Mouse (Mus musculus): Measurements from ENCODE around the gene Plppr3. TPM values are rescaled to one million over a fixed set of nuclear protein-coding genes. Genes with fewer than 3 reads are reported as not detected.

Gene Plppr3
- total RNA-seq, 2 experiments from 2014 or later, result 2.5 to 2.9 TPM

GRCm38 (mm10) chr10:79852107-79852789, 22.2 kb downstream of the Plppr3 start:
- peak; percentile 64 for DNase-seq

- no peak for DNase-seq
Measured at GRCm38 (mm10) chr10:79851653-79852052, 22.8 kb downstream of the Plppr3 start.

DNA sequence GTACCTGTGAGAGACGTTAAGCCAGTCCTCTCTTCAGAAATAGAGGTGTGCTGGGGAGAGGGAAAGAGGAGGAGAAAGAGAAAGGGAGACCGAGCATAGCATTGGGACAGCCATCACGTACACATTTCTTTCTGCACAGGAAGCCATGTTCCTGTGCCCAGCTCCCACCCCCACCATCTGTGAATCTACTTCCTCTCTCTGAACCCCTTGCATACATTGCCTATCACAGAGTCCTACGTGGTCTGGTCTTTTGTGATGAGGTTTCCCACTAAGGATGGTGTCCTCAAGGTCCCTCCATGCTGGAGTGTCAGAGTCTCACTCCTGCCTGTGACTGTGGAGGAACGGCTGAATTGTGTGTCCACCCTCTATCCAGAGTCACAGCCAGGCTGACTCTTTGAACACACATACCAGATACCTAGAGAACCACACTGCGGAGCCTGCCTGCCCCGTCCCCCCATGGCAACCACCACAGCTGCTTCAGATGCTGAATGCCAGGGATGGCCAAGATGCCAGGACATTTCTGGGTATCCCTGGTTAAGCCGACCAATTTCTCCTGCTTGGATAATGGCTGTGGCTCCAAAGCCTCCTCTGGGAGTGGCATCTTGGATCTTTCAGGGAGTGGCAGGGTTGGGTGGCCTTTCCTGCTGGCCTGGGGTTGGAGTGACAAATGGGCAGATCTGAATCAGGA, 24.3 kb downstream of the Plppr3 start:
- DNase-seq, result no peak

- DNase-seq, result no peak
Measured at GRCm38 (mm10) chr10:79846553-79846952, 27.9 kb downstream of the Plppr3 start.

DNA sequence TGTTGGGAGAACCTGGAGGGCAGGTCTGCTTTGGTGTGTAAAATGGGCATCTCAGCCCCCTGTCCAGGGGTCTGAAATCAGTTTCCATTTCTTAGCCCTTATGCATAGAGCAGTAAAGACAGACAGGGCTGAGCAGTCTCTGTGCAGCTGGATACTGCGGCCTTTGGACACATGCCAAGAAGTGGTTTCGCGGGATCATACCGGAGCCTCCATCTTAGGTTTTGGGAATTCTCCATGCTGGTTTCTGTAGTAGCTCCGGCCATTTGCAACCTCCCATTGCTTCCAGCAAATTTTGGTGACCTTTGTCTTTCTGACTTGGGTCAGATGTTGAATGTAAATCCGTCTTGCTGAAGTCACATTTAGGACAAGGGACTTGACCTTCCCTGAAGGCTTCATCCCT, 31.0 kb downstream of the Plppr3 start:
- no peak for DNase-seq

DNA sequence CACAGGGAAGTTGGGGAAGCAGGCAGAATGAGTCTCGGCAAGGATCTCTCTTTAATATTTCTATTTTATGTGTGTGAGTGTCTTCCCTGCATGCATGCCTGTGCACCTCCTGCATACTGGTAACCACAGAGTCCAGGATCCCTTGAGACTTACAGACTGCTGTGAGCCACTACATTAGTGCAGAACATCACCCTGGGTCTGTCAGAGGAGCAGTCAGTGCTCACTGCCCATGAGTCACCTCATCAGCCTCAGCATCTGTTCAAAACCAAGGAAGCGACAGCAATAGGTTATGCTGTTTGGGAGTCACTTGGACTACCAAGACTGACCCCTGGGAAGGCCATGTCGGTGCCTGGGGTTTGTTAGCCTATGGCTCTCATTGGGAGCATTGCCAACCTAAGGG, 32.1 kb downstream of the Plppr3 start:
- no peak for DNase-seq

- DNase-seq, result peak; percentile 73
Measured at GRCm38 (mm10) chr10:79840644-79841551, 33.5 kb downstream of the Plppr3 start.

- no peak for DNase-seq
Measured at GRCm38 (mm10) chr10:79840091-79840490, 34.3 kb downstream of the Plppr3 start.

- DNase-seq, result no peak
Measured at GRCm38 (mm10) chr10:79838151-79838550, 36.3 kb downstream of the Plppr3 start.

- DNase-seq, result no peak
Measured at GRCm38 (mm10) chr10:79836918-79837317, 37.5 kb downstream of the Plppr3 start.

DNA sequence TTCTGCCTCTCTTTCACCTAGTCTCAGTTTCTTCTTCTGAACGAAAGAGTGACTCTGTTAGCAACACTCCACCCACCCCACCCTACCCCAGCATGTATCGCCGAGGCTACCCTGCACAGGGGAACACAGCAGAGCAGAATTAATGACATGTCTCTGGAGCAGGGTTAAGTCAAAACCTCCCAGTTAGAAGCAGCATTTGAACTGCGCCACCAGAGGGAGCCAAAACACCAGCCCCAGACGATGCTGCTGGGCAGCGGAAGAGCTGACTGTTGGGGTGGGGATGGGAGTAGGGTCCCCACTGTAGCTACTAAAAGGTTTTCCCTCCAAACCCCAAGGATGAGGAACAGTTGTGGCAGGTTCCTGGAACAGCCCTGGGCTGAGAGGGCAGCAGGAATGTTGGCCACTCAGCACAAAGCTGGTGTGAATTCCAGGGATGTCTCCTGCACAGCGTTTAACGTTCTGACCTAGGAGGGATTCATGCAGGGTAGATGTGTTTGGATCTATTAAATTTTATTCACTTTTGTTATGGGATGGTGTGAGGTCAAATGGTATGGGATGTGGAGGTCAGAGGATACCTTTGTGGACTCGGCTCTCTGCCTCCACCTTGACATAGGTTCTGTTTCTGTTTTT, 39.5 kb downstream of the Plppr3 start:
- DNase-seq, result peak; percentile 87

- DNase-seq, result no peak
Measured at GRCm38 (mm10) chr10:79832786-79833181, 41.6 kb downstream of the Plppr3 start.

DNA sequence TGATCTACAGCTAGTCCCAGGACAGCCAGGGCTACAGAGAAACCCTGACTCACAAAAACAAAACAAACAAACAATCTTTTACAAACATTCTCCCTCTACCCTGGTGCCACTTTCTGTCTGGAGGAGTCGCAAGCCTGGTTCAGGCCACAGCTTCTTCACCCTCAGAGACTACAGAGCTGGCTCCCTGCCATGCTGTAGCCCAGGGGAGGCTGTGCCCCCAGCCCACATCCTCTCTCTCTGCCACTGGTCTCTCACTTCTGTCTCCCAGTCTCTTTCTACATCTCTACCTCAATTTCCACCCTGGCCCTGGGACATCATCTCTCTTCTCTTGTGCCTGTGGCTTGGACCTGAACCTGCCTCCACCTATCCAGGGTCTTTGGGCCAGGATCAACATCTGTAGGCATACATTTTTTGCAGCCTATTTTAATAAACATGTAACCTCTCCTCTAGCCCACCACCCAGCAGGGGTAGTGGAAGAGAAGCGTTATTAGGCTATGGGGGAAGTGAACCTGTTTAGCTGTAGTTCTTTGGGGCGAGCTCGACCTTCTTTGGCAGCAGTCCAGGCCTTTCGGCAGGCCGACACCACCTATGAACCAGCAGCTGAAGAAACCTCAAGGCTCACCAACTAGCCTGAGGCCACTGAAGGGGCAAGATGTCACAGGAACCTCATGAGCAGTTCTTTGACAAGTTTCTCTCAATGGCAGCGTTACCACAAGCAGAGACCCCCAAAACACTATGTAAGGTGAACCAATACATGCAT, 42.2 kb downstream of the Plppr3 start:
- DNase-seq, result no peak

DNA sequence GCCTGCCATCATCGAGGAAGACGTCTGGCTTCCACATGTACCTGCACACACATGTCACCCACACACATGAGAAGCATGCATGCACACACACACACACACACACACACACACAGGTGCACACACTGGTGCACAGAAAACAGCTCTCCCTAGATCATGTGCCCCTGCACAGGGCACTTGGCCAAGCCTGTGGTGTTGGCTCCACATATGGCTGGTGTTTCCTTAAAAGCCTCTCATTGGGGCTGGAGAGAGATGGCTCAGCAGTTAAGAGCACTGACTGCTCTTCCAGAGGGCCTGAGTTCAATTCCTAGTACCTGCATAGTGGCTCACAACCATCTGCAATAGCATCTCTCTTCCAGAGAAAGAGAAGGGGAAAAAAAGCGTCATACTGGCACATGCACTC, 42.9 kb downstream of the Plppr3 start:
- no peak for DNase-seq

GRCm38 (mm10) chr10:79824413-79824812, 50.0 kb downstream of the Plppr3 start:
- no peak for DNase-seq

DNA sequence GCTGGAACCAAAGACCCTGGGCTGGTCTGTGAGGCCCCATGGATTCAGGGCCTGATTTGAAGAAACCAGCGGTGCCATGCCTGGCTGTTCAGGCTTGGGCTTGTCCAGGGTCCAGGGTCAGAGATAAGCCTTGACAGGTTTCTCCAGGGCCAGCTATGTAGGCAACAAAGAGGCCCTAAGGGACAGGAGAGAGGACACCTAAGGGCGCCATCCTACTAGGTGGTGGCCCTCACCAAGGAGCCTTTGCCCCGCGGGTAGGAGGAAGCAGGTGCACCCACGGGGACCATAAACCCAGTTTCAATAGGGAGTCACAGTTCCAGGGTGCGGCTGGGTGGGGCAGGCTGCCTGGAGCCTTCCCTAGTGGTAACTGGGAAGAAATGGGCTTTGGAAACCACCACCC, 51.4 kb downstream of the Plppr3 start:
- DNase-seq, result no peak

GRCm38 (mm10) chr10:79822372-79822771, 52.1 kb downstream of the Plppr3 start:
- no peak for DNase-seq

DNA sequence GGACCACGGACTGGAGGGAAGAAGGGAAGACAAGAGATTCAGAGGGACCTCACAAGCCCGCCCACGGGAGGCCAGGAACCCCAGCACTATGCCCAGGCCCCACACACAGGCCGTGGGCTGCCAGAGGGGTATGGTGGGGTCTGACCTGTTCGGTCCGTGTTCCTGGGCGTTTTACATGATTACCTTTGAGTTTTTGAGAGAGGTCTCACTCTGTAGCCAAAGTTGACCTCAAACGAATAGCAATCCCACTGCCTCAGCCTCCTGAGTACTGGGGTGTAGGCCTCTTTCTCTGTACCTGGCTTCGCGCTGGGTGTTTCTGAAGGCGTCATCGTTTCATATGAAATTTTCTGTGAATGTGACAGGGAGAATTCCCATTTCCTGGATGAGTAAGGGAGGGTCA, 52.7 kb downstream of the Plppr3 start:
- DNase-seq, result no peak

DNA sequence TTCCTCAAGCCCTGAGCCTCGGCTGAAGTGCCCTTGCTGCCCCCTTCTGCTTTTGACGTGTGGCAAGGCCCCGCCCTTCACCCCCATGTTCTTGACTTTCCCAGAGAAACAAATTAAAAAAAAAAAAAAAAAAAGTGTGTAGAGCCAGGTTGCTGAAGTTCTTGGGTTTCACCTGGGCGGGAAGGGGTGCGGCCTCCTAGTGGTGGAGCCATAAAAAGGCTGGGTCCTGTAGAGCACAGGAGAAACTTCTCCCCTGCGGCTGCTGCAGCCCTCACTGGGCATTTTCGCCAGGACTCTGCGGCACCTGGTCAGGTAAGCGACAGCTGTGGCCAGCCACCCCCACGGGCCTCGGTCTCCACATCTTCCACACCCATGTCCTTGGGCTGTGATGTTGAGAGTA, 53.7 kb downstream of the Plppr3 start, which contains the start of gene Misp:
Gene Misp, plus strand, starts transcription at position 208 of the 400 bp plus-strand sequence.
- no peak for DNase-seq

DNA sequence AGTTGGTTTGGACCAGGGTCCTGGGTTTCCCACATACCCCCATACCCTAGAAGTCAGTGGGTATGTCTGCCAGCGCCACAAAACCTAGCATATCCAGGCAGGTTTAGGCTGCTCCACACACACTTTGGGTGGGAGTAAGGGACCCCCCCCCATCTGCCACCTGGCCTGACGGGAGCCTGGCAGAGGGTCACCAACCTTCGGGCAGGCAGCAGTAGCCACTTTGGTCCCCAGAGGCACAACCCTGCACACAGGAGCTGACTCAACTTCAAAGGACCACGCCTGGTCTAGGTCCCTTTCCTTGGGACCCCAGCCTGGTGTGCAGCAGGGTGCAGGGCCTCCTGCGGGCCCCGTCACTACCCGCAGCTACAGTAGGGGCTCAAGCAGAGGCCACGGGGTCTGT, 54.2 kb downstream of the Plppr3 start:
- DNase-seq, result no peak

DNA sequence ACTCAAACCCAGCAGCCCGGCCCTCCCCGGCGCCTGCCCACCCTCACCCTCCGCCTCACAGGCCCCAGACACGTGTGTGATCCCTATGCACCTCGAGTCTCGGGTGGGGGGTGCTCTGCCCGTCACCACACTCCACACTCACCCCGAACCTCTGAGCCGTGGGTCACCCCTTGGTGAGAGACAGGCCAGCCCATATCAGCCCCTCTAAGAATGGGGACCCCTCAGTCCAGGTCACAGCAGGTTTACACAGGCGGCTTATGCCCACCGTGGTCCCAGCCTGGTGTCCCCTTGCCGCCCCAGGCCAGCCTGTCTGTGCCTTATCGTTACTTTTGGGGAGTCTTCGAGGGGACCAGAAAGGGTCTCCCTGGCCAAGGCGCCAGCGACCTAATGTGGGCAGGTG, 54.8 kb downstream of the Plppr3 start:
- DNase-seq, result no peak

- no peak for DNase-seq
Measured at GRCm38 (mm10) chr10:79818225-79818624, 56.2 kb downstream of the Plppr3 start.
